Mouse (Mus musculus): ENCODE results near the gene Ufsp2. TPM values are rescaled to one million over a fixed set of nuclear protein-coding genes. Genes with fewer than 3 reads are reported as not detected.

Gene Ufsp2
- 10 to 100 TPM; 42.8 to 44.2 TPM for total RNA-seq (2023)

DNA sequence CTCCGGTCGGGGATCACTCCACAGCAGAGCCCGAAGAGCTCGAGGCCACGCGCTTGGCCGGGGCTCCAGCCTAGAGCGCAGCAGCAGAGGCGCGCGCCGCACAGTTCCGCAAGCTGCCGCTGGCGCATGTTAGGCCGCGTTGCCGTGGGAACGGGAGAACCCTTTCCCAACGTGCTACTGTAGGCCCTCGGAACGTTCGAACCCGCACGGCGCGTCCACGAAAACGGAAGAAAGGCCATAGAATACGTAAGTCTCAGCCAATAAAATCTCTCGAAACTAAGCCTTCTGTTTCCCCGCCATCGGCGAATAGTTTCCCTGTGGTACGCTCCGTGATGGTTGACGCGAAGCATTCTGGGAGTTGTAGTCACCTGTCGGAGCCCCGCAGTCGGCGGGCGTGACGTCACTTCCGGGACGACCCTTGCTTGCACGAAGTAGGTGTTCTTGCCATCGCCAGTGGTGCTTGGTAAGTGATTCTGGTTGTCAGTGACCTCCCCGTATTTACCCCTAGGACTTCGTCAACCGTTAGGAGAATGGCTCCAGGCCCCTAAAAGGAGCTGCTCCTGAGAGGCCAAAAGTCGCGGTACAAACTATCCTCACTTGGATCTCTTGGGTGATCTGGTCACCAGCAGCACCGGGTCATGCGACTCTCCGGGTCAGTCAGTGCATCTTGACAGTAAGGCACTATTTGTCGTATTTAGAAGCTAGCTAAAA lies at the start of gene Ufsp2, which contains the start of gene 1700029J07Rik:
TSS of gene Ufsp2 (plus strand) at position 403 of the 711 bp plus-strand sequence.
TSS of gene 1700029J07Rik (minus strand) at position 127 of the 711 bp plus-strand sequence.

GRCm38 (mm10) chr8:45934582-45935014 lies 40.7 kb upstream of the Ufsp2 start, which contains the start of gene Ccdc110:
Gene Ccdc110 (plus strand): TSS chr8:45934619.

DNA sequence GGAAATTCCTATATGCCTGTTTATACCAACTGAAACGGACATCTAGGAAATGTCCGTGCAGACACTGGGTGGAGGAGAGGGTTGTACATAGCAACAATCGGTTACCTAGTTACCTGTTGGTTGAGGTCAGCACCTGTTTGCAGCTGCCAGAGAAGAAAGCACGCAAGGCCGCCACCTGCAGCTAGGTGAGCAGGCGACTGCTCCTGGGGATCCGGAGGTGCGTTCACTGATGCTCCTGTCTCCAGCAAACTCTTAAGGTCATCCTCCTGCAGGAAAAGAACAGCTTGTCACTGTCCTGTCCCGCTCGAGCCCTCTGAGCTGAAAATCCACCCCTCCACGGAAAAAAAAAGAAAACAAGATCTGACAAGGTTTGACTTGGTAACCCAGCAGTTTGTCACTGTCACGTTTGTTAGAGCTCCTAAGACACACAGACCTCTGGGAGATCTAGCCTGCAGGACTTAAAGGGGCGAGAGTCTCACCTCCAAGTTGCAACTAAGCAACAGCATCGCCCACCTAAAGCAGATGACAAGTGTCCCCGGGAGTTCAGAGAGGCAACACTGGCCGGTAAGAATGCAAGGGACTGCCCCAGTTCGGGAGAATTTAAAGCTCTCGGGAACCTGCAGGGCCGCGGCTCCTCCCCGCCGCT lies 23.9 kb downstream of the Ufsp2 start, which contains the start of gene Lrp2bp:
TSS of gene Lrp2bp (plus strand) at position 166 of the 646 bp plus-strand sequence.

DNA sequence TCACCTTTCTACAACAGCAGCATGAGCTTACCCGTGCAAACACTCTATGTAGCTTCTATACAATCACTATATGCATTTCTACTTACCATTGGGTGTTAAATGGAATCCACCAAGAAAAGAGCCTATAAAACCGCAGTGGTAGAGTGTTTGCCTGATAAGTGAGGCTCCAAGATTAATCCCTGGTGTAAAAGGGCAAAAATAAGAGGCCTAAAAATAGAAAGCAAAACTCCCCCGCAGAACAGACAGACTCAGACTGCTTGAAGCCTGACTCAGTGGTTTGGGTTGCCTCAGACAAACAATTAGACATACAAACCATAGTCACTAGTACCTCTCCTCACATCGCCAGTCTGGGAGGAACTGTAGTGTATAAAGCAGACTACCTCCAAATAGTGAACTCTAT lies 30.3 kb downstream of the Ufsp2 start, which contains the start of gene Ankrd37:
TSS of gene Ankrd37 (minus strand) at position 112 of the 400 bp plus-strand sequence.

Other genes with a start within 250 kb of the Ufsp2 start
- under 1 TPM in 1 of 2 experiments, not detected in 1; 0.18 TPM for gene Pdlim3, start 90.1 kb upstream of the Ufsp2 start, total RNA-seq (2023)
- gene Ccdc110, start 40.9 kb upstream of the Ufsp2 start, total RNA-seq (2023) = not detected
- gene 1700029J07Rik, start 276 bp upstream of the Ufsp2 start, total RNA-seq (2023) = under 1 TPM; 0.43 to 0.52 TPM
- not detected for gene Lrp2bp, start 23.8 kb downstream of the Ufsp2 start, total RNA-seq (2023)
- gene Ankrd37, start 30.2 kb downstream of the Ufsp2 start, total RNA-seq (2023) = 1 to 10 TPM; 1.7 to 4.3 TPM
- gene Cfap97, start 176.2 kb downstream of the Ufsp2 start, total RNA-seq (2023) = 1 to 10 TPM; 8.3 to 8.7 TPM
- 10 to 100 TPM; 22.0 to 23.4 TPM for gene Snx25, start 176.6 kb downstream of the Ufsp2 start, total RNA-seq (2023)
- 10 to 100 TPM; 33.5 to 38.2 TPM for gene Slc25a4, start 235.8 kb downstream of the Ufsp2 start, total RNA-seq (2023)

All from monocyte, adult 59 days (primary cell).